Mouse (Mus musculus) liver, embryonic 16.5 days (tissue): Measurements from ENCODE around the gene Btla. TPM values are rescaled to one million over a fixed set of nuclear protein-coding genes. Genes with fewer than 3 reads are reported as not detected.
A peak's percentile ranks its signal among the peaks of the same experiment; 100 is the strongest.

Experiments
- ATAC-seq: fragments of 200-750 bp; cut with Nextera tagmentation; 2 replicates; pipeline ENCODE4 v1.8.0; 2017; ENCODE audit warnings: low read depth, mild to moderate bottlenecking, moderate number of reproducible peaks, moderate library complexity
- H3K27ac ChIP-seq: fragments of 300-500 bp; sonication (generic); 2 replicates; pipeline ENCODE4 v1.5.1; 2014; ENCODE audit warnings: mild to moderate bottlenecking, low read length
- H3K27me3 ChIP-seq: fragments of 300-500 bp; sonication (generic); 2 replicates; pipeline ENCODE4 v1.6.1; 2014; ENCODE audit warnings: low read depth, low read length, mixed read lengths; ENCODE audit not compliant: control insufficient read depth, insufficient read depth
- H3K36me3 ChIP-seq: fragments of 300-500 bp; sonication (generic); 2 replicates; pipeline ENCODE4 v1.6.1; 2014; ENCODE audit warnings: mild to moderate bottlenecking; ENCODE audit not compliant: control insufficient read depth, insufficient read depth
- H3K4me1 ChIP-seq: fragments of 300-500 bp; sonication (generic); 2 replicates; pipeline ENCODE4 v1.6.1; 2014; ENCODE audit warnings: low read depth, low read length, mixed read lengths; ENCODE audit not compliant: control insufficient read depth
- H3K4me2 ChIP-seq: fragments of 300-500 bp; sonication (generic); 2 replicates; pipeline ENCODE4 v1.6.1; 2014; ENCODE audit warnings: low read depth, low read length, mixed read lengths
- H3K4me3 ChIP-seq: fragments of 300-500 bp; sonication (generic); 2 replicates; pipeline ENCODE4 v1.5.1; 2014; ENCODE audit warnings: low read depth, mild to moderate bottlenecking, low read length
- H3K9ac ChIP-seq: fragments of 300-500 bp; sonication (generic); 2 replicates; pipeline ENCODE4 v1.6.1; 2014; ENCODE audit warnings: low read depth, low read length
- H3K9me3 ChIP-seq: fragments of 300-500 bp; sonication (generic); replicated peaks from 2 replicates; pipeline ENCODE4 v1.6.1; 2016; ENCODE audit warnings: low read length; ENCODE audit not compliant: control insufficient read depth
- WGBS: fragments of 180-500 bp; shearing (Covaris S2); extraction: QIAGEN DNeasy Blood & Tissue Kit; methylation state at CpG from one replicate; pipeline ENCODE4 v1.1.7; 2014; ENCODE audit not compliant: insufficient replicate concordance; 5-methylcytosine and 5-hydroxymethylcytosine counted together
- polyA plus RNA-seq: library from polyadenylated mRNA; unstranded; fragments of >200 nt; fragmentation: Nextera tagmentation; extraction: Ambion mirVana; gene quantifications from 2 replicates; pipeline ENCODE4 v1.2.1, GENCODE M21; 2015

Btla gene
- 0.44 and 0.57 TPM in 2 replicates for polyA plus RNA-seq

GRCm38 (mm10) chr16:45223648-45224388, at the start of gene Btla:
Gene Btla (plus strand): TSS chr16:45224315.
- Histone ChIP-seq H3K9ac (no peak within 1 kb of the TSS), H3K4me3 (no peak within 1 kb of the TSS), H3K27ac (no peak within 1 kb of the TSS), H3K4me1 (no peaks in the 10 kb centered on the region), H3K27me3 (no peaks in the 10 kb centered on the region), H3K9me3 (no peaks in the 10 kb centered on the region), H3K36me3 (no peaks in the 10 kb centered on the region), H3K4me2 (no peak within 1 kb of the TSS; the same call in 1 of the 2 replicates)
- 29% methylated on average over 10 of the region's 10 CpGs for WGBS
- ATAC-seq, result no peak

GRCm38 (mm10) chr16:45178552-45178951, 45.6 kb upstream of the Btla start:
- Histone ChIP-seq H3K9ac (no peak overlapping the region), H3K4me3 (no peak overlapping the region), H3K27me3 (no peaks in the 10 kb centered on the region), H3K4me1 (no peaks in the 10 kb centered on the region), H3K4me2 (no peak overlapping the region), H3K36me3 (0 out of 2 replicates have a peak, but pooled peaks cover 2% of the 10 kb centered on the region), H3K9me3 (no peaks in the 10 kb centered on the region), H3K27ac (no peak overlapping the region)
- 87% methylated on average over 2 of the region's 2 CpGs for WGBS
- no peak for ATAC-seq

- Histone ChIP-seq H3K9me3 (no peaks in the 10 kb centered on the region), H3K4me3 (no peak overlapping the region), H3K4me2 (no peak overlapping the region), H3K9ac (no peak overlapping the region), H3K27ac (no peak overlapping the region), H3K27me3 (no peaks in the 10 kb centered on the region), H3K36me3 (peaks cover 2% of the 10 kb centered on the region), H3K4me1 (no peaks in the 10 kb centered on the region)
- WGBS, result 74% methylated on average over 5 of the region's 5 CpGs
- ATAC-seq, result no peak
Observed at GRCm38 (mm10) chr16:45181824-45182223, 42.3 kb upstream of the Btla start.

- H3K4me3 ChIP-seq, result no peak overlapping the region
- WGBS, result 4% methylated on average over 1 of the region's 1 CpGs
- H3K4me2 ChIP-seq, result no peak overlapping the region
- no peak overlapping the region for H3K9ac ChIP-seq
- ATAC-seq, result 0 out of 2 replicates have a peak, but pooled peaks have one; percentile 21
- no peak overlapping the region for H3K27ac ChIP-seq
- no peaks in the 10 kb centered on the region for H3K4me1 ChIP-seq
- no peaks in the 10 kb centered on the region for H3K36me3 ChIP-seq
- no peaks in the 10 kb centered on the region for H3K9me3 ChIP-seq
- no peaks in the 10 kb centered on the region for H3K27me3 ChIP-seq
Observed at GRCm38 (mm10) chr16:45192613-45193012, 31.5 kb upstream of the Btla start.

- no peaks in the 10 kb centered on the region for H3K36me3 ChIP-seq
- no peak overlapping the region for H3K27ac ChIP-seq
- ATAC-seq, result no peak
- H3K4me1 ChIP-seq, result no peaks in the 10 kb centered on the region
- WGBS, result 38% methylated on average over 6 of the region's 6 CpGs
- H3K27me3 ChIP-seq, result no peaks in the 10 kb centered on the region
- H3K9ac ChIP-seq, result no peak overlapping the region
- no peak overlapping the region for H3K4me3 ChIP-seq
- no peaks in the 10 kb centered on the region for H3K9me3 ChIP-seq
- H3K4me2 ChIP-seq, result no peak overlapping the region
Observed at GRCm38 (mm10) chr16:45196816-45197215, 27.3 kb upstream of the Btla start.

GRCm38 (mm10) chr16:45201395-45201794, 22.7 kb upstream of the Btla start:
- Histone ChIP-seq H3K4me1 (no peaks in the 10 kb centered on the region), H3K9ac (no peak overlapping the region), H3K4me2 (no peak overlapping the region), H3K36me3 (no peaks in the 10 kb centered on the region), H3K9me3 (no peaks in the 10 kb centered on the region), H3K27me3 (no peaks in the 10 kb centered on the region), H3K27ac (no peak overlapping the region), H3K4me3 (no peak overlapping the region)
- ATAC-seq, result no peak
- WGBS, result 51% methylated on average over 2 of the region's 2 CpGs

GRCm38 (mm10) chr16:45204438-45204837, 19.7 kb upstream of the Btla start:
- Histone ChIP-seq H3K9ac (no peak overlapping the region), H3K4me2 (no peak overlapping the region), H3K36me3 (no peaks in the 10 kb centered on the region), H3K4me1 (no peaks in the 10 kb centered on the region), H3K4me3 (no peak overlapping the region), H3K27ac (no peak overlapping the region), H3K27me3 (no peaks in the 10 kb centered on the region), H3K9me3 (no peaks in the 10 kb centered on the region)
- no peak for ATAC-seq
- WGBS, result 48% methylated on average over 4 of the region's 4 CpGs

GRCm38 (mm10) chr16:45204859-45205670, 19.1 kb upstream of the Btla start:
- WGBS, result 34% methylated on average over 12 of the region's 12 CpGs
- no peak for ATAC-seq
- H3K36me3 ChIP-seq, result no peaks in the 10 kb centered on the region
- no peaks in the 10 kb centered on the region for H3K9me3 ChIP-seq
- no peaks in the 10 kb centered on the region for H3K4me1 ChIP-seq
- H3K27me3 ChIP-seq, result no peaks in the 10 kb centered on the region
- no peak overlapping the region for H3K4me2 ChIP-seq
- no peak overlapping the region for H3K4me3 ChIP-seq
- H3K9ac ChIP-seq, result no peak overlapping the region
- H3K27ac ChIP-seq, result no peak overlapping the region

- no peaks in the 10 kb centered on the region for H3K9me3 ChIP-seq
- 60% methylated on average over 2 of the region's 2 CpGs for WGBS
Observed at GRCm38 (mm10) chr16:45222016-45222415, 2.1 kb upstream of the Btla start.

More at GRCm38 (mm10) chr16:45222016-45222415, 2.1 kb upstream of the Btla start:
- Histone ChIP-seq H3K4me1 (no peaks in the 10 kb centered on the region), H3K27me3 (no peaks in the 10 kb centered on the region), H3K36me3 (no peaks in the 10 kb centered on the region), H3K9ac (no peak overlapping the region), H3K4me3 (no peak overlapping the region), H3K4me2 (no peak overlapping the region), H3K27ac (no peak overlapping the region)
- no peak for ATAC-seq
